13 mouse cellular contexts compared by ENCODE assay signal in genomic region chr9:58153095-58153494, GRCm38 (mm10). TPM values are rescaled to one million over a fixed set of nuclear protein-coding genes. Genes with fewer than 3 reads are reported as not detected.
A peak's percentile ranks its signal among the peaks of the same experiment; 100 is the strongest.
DNase-seq lines count a peak whose midpoint lies in the region; ATAC-seq lines count a peak whose summit lies in the region.
"Had no signal": no experiment of that assay in that cellular context is flagged by ENCODE, and none has a peak within 500 bp of the region (broad histone marks: within the 10 kb centered on the region; RNA-seq: fewer than 3 reads in every experiment).

No protein-coding gene starts in this region.

- H3K4me1 ChIP-seq in forebrain, embryonic 12.5 days = peaks cover 9% of the 10 kb centered on the region
- H3K4me1 ChIP-seq in forebrain, embryonic 15.5 days = peaks cover 12% of the 10 kb centered on the region
- H3K4me1 ChIP-seq in kidney, embryonic 14.5 days (ENCODE audit: control insufficient read depth, insufficient read depth, low read length) = peaks cover 23% of the 10 kb centered on the region; the same call in 1 of the 2 replicates
- peaks cover 48% of the 10 kb centered on the region for H3K4me1 ChIP-seq in embryonic facial prominence, embryonic 12.5 days
- H3K4me1 ChIP-seq in limb, embryonic 12.5 days (replicated peaks) = peaks cover 62% of the 10 kb centered on the region

- H3K9ac ChIP-seq in forebrain, embryonic 12.5 days = no peak overlapping the region
- no peak overlapping the region for H3K9ac ChIP-seq in forebrain, embryonic 15.5 days (replicated peaks)
- H3K9ac ChIP-seq in kidney, embryonic 14.5 days (ENCODE audit: low read depth, low read length) = no peak overlapping the region
- 0 out of 2 replicates have a peak overlapping the region, but pooled peaks have one; percentile 5 for H3K9ac ChIP-seq in embryonic facial prominence, embryonic 12.5 days
- H3K9ac ChIP-seq in limb, embryonic 12.5 days (replicated peaks) = 0 out of 2 replicates have a peak overlapping the region, but pooled peaks have one; percentile 31

- no peaks in the 10 kb centered on the region for H3K9me3 ChIP-seq in forebrain, embryonic 12.5 days
- no peaks in the 10 kb centered on the region for H3K9me3 ChIP-seq in forebrain, embryonic 15.5 days
- no peaks in the 10 kb centered on the region for H3K9me3 ChIP-seq in kidney, embryonic 14.5 days (ENCODE audit: control insufficient read depth, low read length)
- no peaks in the 10 kb centered on the region for H3K9me3 ChIP-seq in embryonic facial prominence, embryonic 12.5 days
- H3K9me3 ChIP-seq in limb, embryonic 12.5 days = no peaks in the 10 kb centered on the region

- no peak overlapping the region for H3K4me2 ChIP-seq in forebrain, embryonic 12.5 days
- no peak overlapping the region for H3K4me2 ChIP-seq in forebrain, embryonic 15.5 days (replicated peaks)
- no peak overlapping the region for H3K4me2 ChIP-seq in kidney, embryonic 14.5 days (replicated peaks; ENCODE audit: low read depth, low read length)
- H3K4me2 ChIP-seq in embryonic facial prominence, embryonic 12.5 days (replicated peaks) = no peak overlapping the region
- H3K4me2 ChIP-seq in limb, embryonic 12.5 days = peak overlapping the region; percentile 13; the same call in 1 of the 2 replicates

- no peak for ATAC-seq in forebrain, embryonic 12.5 days (ENCODE audit: low FRiP score)
- ATAC-seq in forebrain, embryonic 15.5 days (replicated peaks) = no peak
- ATAC-seq in kidney, embryonic 14.5 days (ENCODE audit: low FRiP score, low TSS enrichment) = no peak
- no peak for ATAC-seq in embryonic facial prominence, embryonic 12.5 days (ENCODE audit: insufficient number of reproducible peaks, insufficient read depth, low FRiP score, low TSS enrichment)
- ATAC-seq in limb, embryonic 12.5 days (ENCODE audit: insufficient number of reproducible peaks, insufficient read depth, low FRiP score, low TSS enrichment, low read depth) = no peak

- H3K36me3 ChIP-seq in forebrain, embryonic 12.5 days (replicated peaks) = no peaks in the 10 kb centered on the region
- H3K36me3 ChIP-seq in forebrain, embryonic 15.5 days = no peaks in the 10 kb centered on the region
- peaks cover 37% of the 10 kb centered on the region for H3K36me3 ChIP-seq in kidney, embryonic 14.5 days (ENCODE audit: control insufficient read depth, insufficient read depth, low read length)
- peaks cover 37% of the 10 kb centered on the region for H3K36me3 ChIP-seq in embryonic facial prominence, embryonic 12.5 days
- H3K36me3 ChIP-seq in limb, embryonic 12.5 days = peaks cover 84% of the 10 kb centered on the region

- DNase-seq in kidney, postnatal 14 days = no peak
- no peak for DNase-seq in natural killer cell, adult 2 months (ENCODE audit: low spot score in 2 of 2)
- DNase-seq in layer of hippocampus, postnatal 14 days (ENCODE audit: low spot score in 2 of 2) = no peak
- DNase-seq: embryo, embryonic 11 days; kidney, postnatal 4 days; thymus, postnatal 25 days had no signal

- H3K4me3 ChIP-seq in forebrain, embryonic 12.5 days (replicated peaks) = no peak overlapping the region
- no peak overlapping the region for H3K4me3 ChIP-seq in forebrain, embryonic 15.5 days
- no peak overlapping the region for H3K4me3 ChIP-seq in kidney, embryonic 14.5 days (ENCODE audit: low read length)
- no peak overlapping the region for H3K4me3 ChIP-seq in embryonic facial prominence, embryonic 12.5 days
- H3K4me3 ChIP-seq in limb, embryonic 12.5 days (replicated peaks) = no peak overlapping the region

- no peaks in the 10 kb centered on the region for H3K27me3 ChIP-seq in forebrain, embryonic 12.5 days
- H3K27me3 ChIP-seq in forebrain, embryonic 15.5 days = no peaks in the 10 kb centered on the region
- no peaks in the 10 kb centered on the region for H3K27me3 ChIP-seq in kidney, embryonic 14.5 days (ENCODE audit: control insufficient read depth, insufficient read depth, low read length)
- no peaks in the 10 kb centered on the region for H3K27me3 ChIP-seq in embryonic facial prominence, embryonic 12.5 days
- H3K27me3 ChIP-seq in limb, embryonic 12.5 days = no peaks in the 10 kb centered on the region

- 81% methylated on average over 3 of the region's 3 CpGs for WGBS in forebrain, embryonic 12.5 days
- WGBS in forebrain, embryonic 15.5 days = 85% methylated on average over 3 of the region's 3 CpGs
- WGBS in kidney, embryonic 14.5 days = 89% methylated on average over 3 of the region's 3 CpGs
- 76% methylated on average over 3 of the region's 3 CpGs for WGBS in embryonic facial prominence, embryonic 12.5 days
- 74% methylated on average over 3 of the region's 3 CpGs for WGBS in limb, embryonic 12.5 days

- 0 out of 2 replicates have a peak overlapping the region, but pooled peaks have one; percentile 1 for H3K27ac ChIP-seq in forebrain, embryonic 12.5 days
- no peak overlapping the region for H3K27ac ChIP-seq in forebrain, embryonic 15.5 days (replicated peaks)
- peak overlapping the region; percentile 59; the same call in 1 of the 2 replicates for H3K27ac ChIP-seq in kidney, embryonic 14.5 days (ENCODE audit: low read depth, low read length)
- H3K27ac ChIP-seq in embryonic facial prominence, embryonic 12.5 days = peak overlapping the region; percentile 70; the same call in 1 of the 2 replicates
- H3K27ac ChIP-seq in limb, embryonic 12.5 days = peak overlapping the region; percentile 99

RNA-seq across cellular contexts. Expression of gene Ccdc33, which starts 34.5 kb away (rescaled TPM):
- polyA plus RNA-seq in forebrain, embryonic 12.5 days (2016; fragmentation: Nextera tagmentation; extraction: Ambion mirVana) = 1.5 and 2.4 TPM in 2 replicates
- polyA plus RNA-seq in forebrain, embryonic 15.5 days (2015; fragmentation: Nextera tagmentation; extraction: Ambion mirVana) = 0.93 and 1.1 TPM in 2 replicates
- polyA plus RNA-seq in kidney, embryonic 14.5 days (2014; fragmentation: Nextera tagmentation; extraction: Ambion mirVana) = 0.09 and 0.57 TPM in 2 replicates
- 0.13 and 0.50 TPM in 2 replicates for polyA plus RNA-seq in embryonic facial prominence, embryonic 12.5 days (2016; fragmentation: Nextera tagmentation; extraction: Ambion mirVana)
- 0.19 and 0.42 TPM in 2 replicates for polyA plus RNA-seq in limb, embryonic 12.5 days (2016; fragmentation: Nextera tagmentation; extraction: Ambion mirVana)
- total RNA-seq in layer of hippocampus, postnatal 14 days (2021) = 1 to 10 TPM in 1 of 2 experiments, under 1 TPM in 1; 0.64 to 1.7 TPM
- polyA plus RNA-seq: C2C12; heart, embryonic 14.5 days had no signal

RNA-seq across cellular contexts. Expression of gene Islr, which starts 51.0 kb away (rescaled TPM):
- 16.4 and 17.9 TPM in 2 replicates for polyA plus RNA-seq in forebrain, embryonic 12.5 days (2016; fragmentation: Nextera tagmentation; extraction: Ambion mirVana)
- 15.1 and 16.9 TPM in 2 replicates for polyA plus RNA-seq in forebrain, embryonic 15.5 days (2015; fragmentation: Nextera tagmentation; extraction: Ambion mirVana)
- 47.4 and 48.6 TPM in 2 replicates for polyA plus RNA-seq in kidney, embryonic 14.5 days (2014; fragmentation: Nextera tagmentation; extraction: Ambion mirVana)
- polyA plus RNA-seq in embryonic facial prominence, embryonic 12.5 days (2016; fragmentation: Nextera tagmentation; extraction: Ambion mirVana) = 88.0 and 95.6 TPM in 2 replicates
- polyA plus RNA-seq in limb, embryonic 12.5 days (2016; fragmentation: Nextera tagmentation; extraction: Ambion mirVana) = 109 and 120 TPM in 2 replicates
- 10 to 100 TPM; 10.8 to 15.5 TPM for total RNA-seq in layer of hippocampus, postnatal 14 days (2021)

RNA-seq across cellular contexts. Expression of gene Islr2, which starts 51.0 kb away (rescaled TPM):
- 52.3 and 60.8 TPM in 2 replicates for polyA plus RNA-seq in forebrain, embryonic 12.5 days (2016; fragmentation: Nextera tagmentation; extraction: Ambion mirVana)
- 83.3 and 83.4 TPM in 2 replicates for polyA plus RNA-seq in forebrain, embryonic 15.5 days (2015; fragmentation: Nextera tagmentation; extraction: Ambion mirVana)
- polyA plus RNA-seq in kidney, embryonic 14.5 days (2014; fragmentation: Nextera tagmentation; extraction: Ambion mirVana) = 0.12 and 0.23 TPM in 2 replicates
- 5.3 and 7.3 TPM in 2 replicates for polyA plus RNA-seq in embryonic facial prominence, embryonic 12.5 days (2016; fragmentation: Nextera tagmentation; extraction: Ambion mirVana)
- polyA plus RNA-seq in limb, embryonic 12.5 days (2016; fragmentation: Nextera tagmentation; extraction: Ambion mirVana) = 1.4 and 1.8 TPM in 2 replicates
- total RNA-seq in layer of hippocampus, postnatal 14 days (2021) = 100 to 1,000 TPM; 193 to 208 TPM
- polyA plus RNA-seq: heart, embryonic 14.5 days had no signal

Comparison
In these comparisons a context has a peak if more than half of its experiments do, and no peak if none do; other contexts are left out.
1. H3K9ac ChIP-seq: peak in embryonic facial prominence, embryonic 12.5 days (single experiment) and limb, embryonic 12.5 days (single experiment); none in forebrain, embryonic 12.5 days (single experiment), forebrain, embryonic 15.5 days (single experiment) and kidney, embryonic 14.5 days (single experiment).